ENCODE assay signal across 17 mouse cellular contexts in genomic region chr12:12906771-12907170, GRCm38 (mm10). TPM values are rescaled to one million over a fixed set of nuclear protein-coding genes. Genes with fewer than 3 reads are reported as not detected.
DNase-seq lines count a peak whose midpoint lies in the region; ATAC-seq and TF ChIP-seq lines count a peak whose summit lies in the region.
"Had no signal": no experiment of that assay in that cellular context is flagged by ENCODE, and none has a peak within 500 bp of the region (broad histone marks: within the 10 kb centered on the region; RNA-seq: fewer than 3 reads in every experiment).

No protein-coding gene starts in this region.

- DNase-seq in forebrain, embryonic 10.5 days (ENCODE audit: extremely low spot score, low spot score) = no peak
- DNase-seq in forebrain, embryonic 11.5 days (ENCODE audit: low spot score) = no peak
- no peak for DNase-seq in lung, postnatal 0 days (ENCODE audit: low spot score)
- no peak for DNase-seq in lung, postnatal 25 days (ENCODE audit: low spot score)
- peak; percentile 77 for DNase-seq in brain, embryonic 14.5 days (ENCODE audit: low read depth)
- DNase-seq in forelimb bud, embryonic 11.5 days (ENCODE audit: low read depth, low spot score) = peak; percentile 43
- no peak for DNase-seq in heart, adult 18-20 months
- DNase-seq: adrenal gland, postnatal 36 days; cerebellum, postnatal 36 days; heart, adult 2 months; kidney, adult 8-10 months; spleen, adult 18-20 months; thymus, postnatal 4 days had no signal

- H3K4me1 ChIP-seq in forebrain, embryonic 10.5 days = peaks cover 56% of the 10 kb centered on the region
- peaks cover 23% of the 10 kb centered on the region; the same call in 1 of the 2 replicates for H3K4me1 ChIP-seq in forebrain, embryonic 11.5 days (replicated peaks; ENCODE audit: control insufficient read depth, insufficient read depth, low read length)
- H3K4me1 ChIP-seq in lung, postnatal 0 days (ENCODE audit: insufficient read depth, low read depth, low read length) = peaks cover 4% of the 10 kb centered on the region; the same call in 1 of the 2 replicates
- peaks cover 16% of the 10 kb centered on the region for H3K4me1 ChIP-seq in intestine, embryonic 15.5 days (replicated peaks)

- H3K9ac ChIP-seq in forebrain, embryonic 11.5 days (ENCODE audit: low read length) = no peak overlapping the region
- no peak overlapping the region for H3K9ac ChIP-seq in lung, postnatal 0 days (replicated peaks; ENCODE audit: low read depth)
- no peak overlapping the region for H3K9ac ChIP-seq in intestine, embryonic 15.5 days
- H3K9ac ChIP-seq: embryonic facial prominence, embryonic 12.5 days; midbrain, embryonic 13.5 days; neural tube, embryonic 12.5 days had no signal

- no peak overlapping the region for H3K4me3 ChIP-seq in forebrain, embryonic 10.5 days
- no peak overlapping the region for H3K4me3 ChIP-seq in forebrain, embryonic 11.5 days (ENCODE audit: low read depth, low read length)
- no peak overlapping the region for H3K4me3 ChIP-seq in lung, postnatal 0 days (ENCODE audit: low read depth, low read length)
- H3K4me3 ChIP-seq in intestine, embryonic 15.5 days (replicated peaks) = no peak overlapping the region
- H3K4me3 ChIP-seq: embryonic facial prominence, embryonic 12.5 days; heart, adult 2 months; midbrain, embryonic 13.5 days; neural tube, embryonic 12.5 days had no signal

- TF ChIP-seq POLR2A in brain, embryonic 14.5 days (IDR thresholded peaks at IDR 0.05; ENCODE audit: borderline replicate concordance, extremely low read depth, insufficient read depth, insufficient read length, poor library complexity, severe bottlenecking) = no peak

- no peak for TF ChIP-seq CTCF in lung, postnatal 0 days (IDR thresholded peaks at IDR 0.05)
- no peak for TF ChIP-seq CTCF in brain, embryonic 14.5 days (IDR thresholded peaks at IDR 0.05; ENCODE audit: borderline replicate concordance, extremely low read depth, insufficient read depth, insufficient read length)

- H3K27me3 ChIP-seq in forebrain, embryonic 10.5 days (ENCODE audit: poor library complexity, severe bottlenecking) = peaks cover 11% of the 10 kb centered on the region; the same call in 1 of the 2 replicates
- H3K27me3 ChIP-seq in forebrain, embryonic 11.5 days (ENCODE audit: control insufficient read depth, insufficient read depth, low read length) = no peaks in the 10 kb centered on the region
- no peaks in the 10 kb centered on the region for H3K27me3 ChIP-seq in lung, postnatal 0 days (replicated peaks; ENCODE audit: insufficient read depth, low read length)
- H3K27me3 ChIP-seq in intestine, embryonic 15.5 days (replicated peaks) = no peaks in the 10 kb centered on the region
- H3K27me3 ChIP-seq: embryonic facial prominence, embryonic 12.5 days; midbrain, embryonic 13.5 days; neural tube, embryonic 12.5 days had no signal

- ATAC-seq in forebrain, embryonic 11.5 days (replicated peaks; ENCODE audit: low FRiP score) = no peak
- ATAC-seq in lung, postnatal 0 days = no peak
- no peak for ATAC-seq in intestine, embryonic 15.5 days
- ATAC-seq: midbrain, embryonic 13.5 days had no signal

- peak; percentile 25; the same call in 1 of the 2 replicates for TF ChIP-seq EP300 in lung, postnatal 0 days (IDR thresholded peaks at IDR 0.05)

- H3K9me3 ChIP-seq in forebrain, embryonic 10.5 days = no peaks in the 10 kb centered on the region
- H3K9me3 ChIP-seq in forebrain, embryonic 11.5 days (ENCODE audit: control insufficient read depth, low read length) = no peaks in the 10 kb centered on the region
- H3K9me3 ChIP-seq in lung, postnatal 0 days (ENCODE audit: low read length) = no peaks in the 10 kb centered on the region
- no peaks in the 10 kb centered on the region for H3K9me3 ChIP-seq in intestine, embryonic 15.5 days
- H3K9me3 ChIP-seq: embryonic facial prominence, embryonic 12.5 days; midbrain, embryonic 13.5 days; neural tube, embryonic 12.5 days had no signal

- 76% methylated on average over 6 of the region's 6 CpGs for WGBS in forebrain, embryonic 10.5 days
- 65% methylated on average over 6 of the region's 6 CpGs for WGBS in forebrain, embryonic 11.5 days
- WGBS in lung, postnatal 0 days = 11% methylated on average over 6 of the region's 6 CpGs
- WGBS in intestine, embryonic 15.5 days = 44% methylated on average over 6 of the region's 6 CpGs

- H3K36me3 ChIP-seq in forebrain, embryonic 10.5 days (replicated peaks) = no peaks in the 10 kb centered on the region
- H3K36me3 ChIP-seq in forebrain, embryonic 11.5 days (ENCODE audit: control insufficient read depth, insufficient read depth, low read length) = no peaks in the 10 kb centered on the region
- H3K36me3 ChIP-seq in lung, postnatal 0 days (ENCODE audit: insufficient read depth, low read length) = no peaks in the 10 kb centered on the region
- no peaks in the 10 kb centered on the region for H3K36me3 ChIP-seq in intestine, embryonic 15.5 days
- H3K36me3 ChIP-seq: embryonic facial prominence, embryonic 12.5 days; midbrain, embryonic 13.5 days; neural tube, embryonic 12.5 days had no signal

- H3K27ac ChIP-seq in forebrain, embryonic 10.5 days = peak overlapping the region; percentile 95; the same call in 1 of the 2 replicates
- H3K27ac ChIP-seq in forebrain, embryonic 11.5 days (ENCODE audit: low read depth, low read length) = no peak overlapping the region
- H3K27ac ChIP-seq in lung, postnatal 0 days (ENCODE audit: low read length) = no peak overlapping the region
- no peak overlapping the region for H3K27ac ChIP-seq in intestine, embryonic 15.5 days
- H3K27ac ChIP-seq: heart, adult 2 months; midbrain, embryonic 13.5 days; neural tube, embryonic 12.5 days had no signal

- H3K4me2 ChIP-seq in forebrain, embryonic 11.5 days (ENCODE audit: low read depth, low read length, severe bottlenecking) = no peak overlapping the region
- H3K4me2 ChIP-seq in lung, postnatal 0 days (replicated peaks; ENCODE audit: low read depth, low read length) = no peak overlapping the region
- H3K4me2 ChIP-seq in intestine, embryonic 15.5 days (replicated peaks) = no peak overlapping the region
- H3K4me2 ChIP-seq: embryonic facial prominence, embryonic 12.5 days; midbrain, embryonic 13.5 days; neural tube, embryonic 12.5 days had no signal

RNA-seq across cellular contexts. Expression of gene Mycn, which starts 34.9 kb away (rescaled TPM):
- polyA plus RNA-seq in forebrain, embryonic 10.5 days (2016; fragmentation: Nextera tagmentation; extraction: Ambion mirVana) = 136 and 164 TPM in 2 replicates
- 144 and 155 TPM in 2 replicates for polyA plus RNA-seq in forebrain, embryonic 11.5 days (2014; fragmentation: Nextera tagmentation; extraction: Ambion mirVana)
- polyA plus RNA-seq in lung, postnatal 0 days (2015; fragmentation: Nextera tagmentation; extraction: Ambion mirVana) = 10.2 and 10.9 TPM in 2 replicates
- polyA plus RNA-seq in brain, embryonic 14.5 days (2012; rRNA removed) = 57.0 and 85.2 TPM in 2 replicates
- total RNA-seq in heart, adult 18-20 months (2021) = 1 to 10 TPM in 1 of 2 experiments, under 1 TPM in 1; 0.62 to 2.0 TPM
- polyA plus RNA-seq in intestine, embryonic 15.5 days (2015; fragmentation: Nextera tagmentation; extraction: Ambion mirVana) = 72.5 and 89.8 TPM in 2 replicates

Comparison
In these comparisons a context has a peak if more than half of its experiments do, and no peak if none do; other contexts are left out.
1. DNase-seq: peak in brain, embryonic 14.5 days (single experiment) and forelimb bud, embryonic 11.5 days (single experiment); none in forebrain, embryonic 10.5 days (single experiment), forebrain, embryonic 11.5 days (single experiment), lung, postnatal 0 days (single experiment), lung, postnatal 25 days (single experiment) and heart, adult 18-20 months (0 of 2).